Mouse (Mus musculus) gastrocnemius, postnatal 25 days (tissue): ENCODE results near the gene Plcb2. TPM values are rescaled to one million over a fixed set of nuclear protein-coding genes. Genes with fewer than 3 reads are reported as not detected.

ENCODE experiments used
- DNase-seq: peaks from one replicate; pipeline ENCODE4 v3.0.0; 2022
- total RNA-seq, 2 experiments: library from RNA; stranded (reverse); gene quantifications; 1 replicate in 1 of 2; 2 replicates in 1 of 2; pipeline ENCODE4 v1.2.3; 2021

The Plcb2 gene
- total RNA-seq, 2 experiments from 2014 or later = 0.15 to 0.16 TPM

DNA sequence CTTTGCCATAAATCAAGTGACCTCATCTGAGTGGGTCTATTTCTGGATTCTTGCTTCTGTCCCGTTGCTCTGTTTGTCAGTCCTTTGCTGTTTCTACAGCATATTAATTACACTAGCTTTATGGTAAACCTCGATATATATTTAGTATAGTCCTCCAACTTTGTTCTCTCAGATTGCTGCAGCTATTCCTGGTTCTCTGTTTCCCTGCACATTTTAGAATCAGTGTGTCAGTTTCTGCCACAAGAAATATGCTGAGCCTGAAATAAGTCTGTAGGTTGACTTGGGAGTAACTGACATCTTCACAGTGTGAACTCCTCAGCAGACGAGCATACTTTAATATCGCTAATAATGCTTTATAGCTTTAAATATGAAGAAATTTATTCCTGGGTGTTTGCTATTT lies 43.1 kb downstream of the Plcb2 start:
- no peak for DNase-seq

DNA sequence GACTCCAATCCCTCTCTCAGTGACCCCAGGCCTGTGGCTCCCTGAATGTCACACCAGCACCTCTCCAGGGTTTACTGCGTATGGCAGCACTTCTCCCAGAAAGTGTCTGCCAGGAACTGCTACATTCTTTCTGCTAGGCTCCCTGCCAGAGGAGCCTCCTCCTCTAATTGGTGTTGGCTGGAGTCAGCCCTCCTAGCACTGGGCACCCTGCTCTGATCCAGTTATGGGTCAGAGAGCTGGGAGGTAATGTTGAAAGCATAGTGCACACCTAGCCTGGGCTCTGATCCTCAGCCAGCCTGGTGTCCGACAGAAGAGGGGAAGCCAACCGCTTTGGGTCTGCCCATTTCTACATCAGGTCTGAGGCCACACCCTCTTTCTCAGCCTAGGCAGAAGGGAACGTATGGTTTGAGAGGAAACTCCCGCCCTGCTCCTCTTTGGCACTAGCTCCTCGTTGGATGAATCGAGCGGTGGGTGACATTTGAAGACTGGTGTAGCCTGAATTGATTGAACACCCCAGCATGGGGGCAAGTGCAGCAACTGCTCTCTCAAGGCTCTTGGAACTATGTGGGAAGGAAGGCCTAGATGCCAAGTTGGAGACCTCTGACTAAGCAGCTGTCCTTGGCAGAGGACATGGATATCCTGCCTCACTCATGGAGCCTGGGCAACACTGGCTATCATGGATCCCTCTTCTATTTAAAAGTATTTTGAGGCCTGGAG lies 45.5 kb downstream of the Plcb2 start:
- DNase-seq = no peak

DNA sequence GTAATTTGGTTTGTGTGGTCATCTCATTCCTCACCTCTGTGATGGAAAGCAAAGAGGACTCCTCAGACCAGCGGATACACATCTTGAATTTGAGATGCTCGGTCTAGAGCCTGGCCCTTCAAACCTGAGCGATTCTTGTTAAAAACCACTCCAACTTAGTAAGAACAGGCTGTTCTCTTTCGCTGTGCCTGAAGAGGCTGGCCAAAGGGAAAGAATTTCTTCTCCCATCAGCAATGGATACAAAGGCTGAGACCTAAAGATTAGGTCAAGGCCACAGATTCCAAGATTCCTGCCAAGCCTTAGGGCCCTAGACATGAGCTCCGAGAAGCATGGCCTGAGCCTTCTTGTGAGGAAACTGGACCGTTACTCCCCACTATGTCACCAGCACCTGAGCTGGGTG lies 47.3 kb downstream of the Plcb2 start:
- no peak for DNase-seq

DNA sequence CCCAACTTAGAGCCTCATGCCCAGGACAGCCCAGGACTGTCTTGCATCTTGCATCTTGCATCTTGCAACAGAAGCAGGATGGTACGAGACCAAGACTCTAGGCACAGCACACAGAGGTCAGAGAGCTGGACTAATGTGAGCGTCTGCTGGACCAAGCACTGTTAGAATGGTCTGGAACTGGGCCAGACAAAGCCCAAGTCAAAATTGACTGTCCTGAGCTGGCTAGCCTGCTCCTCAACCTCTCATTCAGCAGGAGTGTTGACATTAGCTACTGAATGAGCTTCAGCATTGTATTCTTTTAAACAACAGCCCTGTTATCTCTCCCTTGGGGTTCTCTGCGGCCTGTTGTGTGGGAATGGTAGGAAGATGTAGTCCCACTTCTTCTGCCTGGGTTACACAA lies 48.7 kb downstream of the Plcb2 start:
- no peak for DNase-seq

DNA sequence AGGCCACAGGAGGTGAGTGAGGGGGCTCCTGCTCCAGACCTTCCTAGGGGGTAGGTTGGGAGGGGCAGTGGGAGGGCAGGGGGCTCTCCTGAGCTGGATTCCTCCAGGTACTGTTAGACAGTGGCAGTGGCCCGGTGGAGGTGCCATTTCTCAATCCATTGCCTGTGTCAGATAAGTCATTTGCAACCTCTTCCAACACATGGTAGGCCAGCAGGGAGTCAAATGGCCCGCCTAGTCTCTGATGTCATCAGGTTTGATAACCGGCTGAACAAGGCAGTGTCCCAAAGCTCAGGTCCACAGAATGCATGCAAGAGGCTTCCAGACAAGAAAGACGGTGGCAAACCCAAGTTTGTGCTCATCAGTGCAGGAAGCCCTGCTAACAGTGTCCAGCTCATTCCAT lies 50.4 kb downstream of the Plcb2 start:
- DNase-seq = no peak

DNA sequence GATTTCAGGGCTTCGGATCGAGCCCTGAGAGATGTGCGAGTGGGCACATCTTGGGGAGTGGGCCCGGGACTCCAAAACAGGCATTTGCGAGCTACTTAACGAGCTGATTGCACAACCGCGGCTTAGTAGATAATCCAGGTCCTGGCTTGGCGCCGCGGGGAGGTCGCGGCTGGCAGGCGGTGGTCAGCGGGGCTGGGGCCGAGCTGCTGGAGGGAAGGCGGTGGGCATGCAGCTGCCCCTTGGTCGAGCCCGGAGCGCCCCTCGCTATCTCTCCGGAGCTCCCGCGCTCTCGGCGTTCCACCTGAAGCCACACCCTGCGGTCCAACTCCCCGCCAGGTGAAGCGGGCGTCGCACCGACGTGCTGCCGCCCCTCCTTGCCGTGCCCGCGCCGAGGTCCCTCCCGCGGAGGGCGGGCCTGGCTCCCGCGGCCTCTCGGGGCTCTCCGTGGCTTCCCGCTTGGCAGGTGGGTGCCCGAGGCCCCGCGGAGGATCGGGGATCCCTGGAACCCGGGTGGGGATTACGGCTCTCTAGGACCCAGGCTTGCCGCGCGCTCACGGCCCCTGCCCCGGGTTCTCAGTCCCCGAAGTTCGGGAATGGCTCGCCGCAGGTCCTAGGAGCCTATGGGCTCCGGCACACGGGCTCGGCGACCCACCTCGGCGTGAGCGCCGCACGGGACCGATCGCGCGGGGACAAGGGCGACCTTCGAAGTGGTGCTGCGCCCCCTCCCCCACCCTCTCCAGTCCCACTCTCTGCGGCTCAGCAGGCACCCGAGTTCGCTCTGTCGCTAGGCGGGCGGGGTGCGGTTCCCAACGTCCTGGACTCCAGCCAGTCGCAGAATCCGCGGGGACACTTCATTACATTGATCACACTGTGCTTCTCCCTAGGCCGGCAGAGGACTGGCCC lies 51.1 kb downstream of the Plcb2 start:
- DNase-seq = no peak

DNA sequence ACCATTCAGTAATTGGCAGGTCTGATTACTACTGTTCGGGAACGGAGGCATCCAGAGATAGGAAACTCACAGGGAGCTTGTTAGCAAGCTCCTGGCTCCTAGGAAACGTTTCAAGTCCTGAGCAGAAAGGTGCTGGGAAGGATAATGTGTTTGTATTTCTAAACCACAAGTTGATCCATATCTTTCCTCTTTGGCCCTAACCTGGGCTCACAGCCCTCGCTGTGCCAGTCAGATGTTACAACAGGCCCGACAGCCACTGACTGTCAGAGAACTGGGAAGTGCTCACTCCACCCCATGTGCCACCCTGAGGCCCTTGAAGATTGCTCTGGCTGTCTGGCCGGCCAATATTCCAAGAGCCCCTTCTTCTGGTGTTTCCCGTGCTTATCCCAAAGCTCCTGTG lies 53.7 kb downstream of the Plcb2 start:
- no peak for DNase-seq

DNA sequence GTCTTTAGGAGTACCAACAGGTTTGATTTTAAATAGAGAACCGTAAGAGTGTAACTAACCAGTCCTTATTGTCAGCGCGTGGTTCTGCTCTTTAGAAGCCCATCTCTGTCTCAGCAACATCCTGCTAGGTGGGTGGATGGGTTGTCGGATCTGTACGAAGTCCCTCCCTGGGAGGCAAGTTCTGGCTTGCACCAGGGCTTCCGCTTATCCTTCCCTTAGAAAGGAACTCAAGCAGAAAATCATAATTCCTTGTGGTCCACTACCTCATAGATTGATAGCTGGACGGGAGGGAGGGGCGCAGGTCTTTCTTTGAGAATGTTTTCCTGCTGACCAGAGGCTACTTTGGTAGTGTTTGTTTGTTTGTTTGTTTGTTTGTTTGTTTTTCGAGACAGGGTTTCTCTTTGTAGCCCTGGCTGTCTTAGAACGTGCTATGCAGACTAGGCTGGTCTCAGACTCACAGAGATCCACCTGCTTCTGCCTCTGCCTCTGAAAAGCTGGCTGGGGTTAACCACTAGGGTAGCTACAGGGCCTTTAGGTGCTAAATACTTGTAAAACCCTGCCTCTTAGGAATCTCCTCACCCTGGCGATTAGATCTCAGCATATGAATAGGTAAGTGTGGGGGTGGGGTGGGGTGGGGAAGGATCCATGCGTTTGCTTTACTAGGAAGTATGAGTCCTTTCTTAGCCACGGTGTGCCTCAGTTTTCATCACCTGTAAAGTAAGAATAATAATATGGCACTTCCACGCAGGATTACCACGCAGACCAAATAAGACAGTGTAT lies 54.4 kb downstream of the Plcb2 start:
- no peak for DNase-seq

DNA sequence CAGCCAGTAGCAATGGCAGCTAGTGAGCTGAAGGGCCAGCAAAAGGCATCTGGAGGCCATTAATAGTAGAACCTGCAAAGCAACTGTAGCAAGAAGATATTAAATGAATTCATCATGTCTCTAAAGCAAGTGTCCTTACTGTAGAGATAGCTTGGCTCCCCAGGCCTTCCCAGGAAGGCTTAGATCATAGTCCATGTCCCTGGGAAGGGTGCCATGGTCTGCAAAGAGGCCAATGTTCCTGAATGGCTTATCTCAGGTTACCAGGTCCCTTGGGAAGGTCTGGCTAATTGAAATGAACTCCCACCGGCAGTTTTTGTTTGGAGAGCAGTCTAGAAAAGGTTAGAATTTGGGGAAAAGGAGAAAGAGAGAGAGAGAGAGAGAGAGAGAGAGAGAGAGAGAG lies 56.5 kb downstream of the Plcb2 start:
- DNase-seq = no peak

DNA sequence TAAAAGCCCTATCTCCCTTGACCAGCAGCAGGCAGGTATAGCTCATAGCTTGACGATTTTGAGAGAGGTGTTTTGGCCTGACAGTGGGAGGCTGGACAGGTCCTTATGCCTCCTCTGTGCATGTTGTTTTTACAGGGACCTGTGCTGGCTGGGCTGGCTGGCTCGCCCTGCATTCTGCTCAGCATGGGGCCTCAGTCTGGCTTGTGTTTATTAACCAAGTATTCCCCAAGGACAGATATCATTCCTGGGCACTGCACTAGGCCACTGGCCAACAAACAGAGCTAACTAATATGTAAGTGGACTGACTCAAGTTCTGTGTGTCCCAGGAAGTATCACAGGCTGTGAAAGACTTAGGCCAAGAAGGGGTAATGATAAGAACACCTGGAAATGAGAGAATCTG lies 58.5 kb downstream of the Plcb2 start:
- no peak for DNase-seq

DNA sequence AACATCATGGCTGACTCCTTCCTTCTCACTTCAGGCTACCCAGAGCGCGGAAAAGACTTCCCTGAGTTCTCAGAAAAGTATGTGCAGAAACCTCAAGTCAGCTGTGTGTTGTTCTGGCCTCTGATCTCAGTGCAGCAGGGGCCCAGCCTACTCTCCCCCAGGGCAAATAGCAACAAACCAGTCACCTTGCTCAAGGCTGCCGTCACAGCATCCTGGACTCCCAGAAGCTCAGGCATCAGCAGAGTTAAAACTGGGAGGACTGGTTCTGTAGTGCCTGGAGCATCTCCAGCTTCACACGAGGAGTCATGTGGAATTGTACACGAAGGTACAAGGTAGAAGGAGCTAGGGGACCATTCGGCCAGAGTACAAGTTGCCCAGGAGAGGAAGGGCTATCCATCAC lies 59.0 kb downstream of the Plcb2 start:
- no peak for DNase-seq

DNA sequence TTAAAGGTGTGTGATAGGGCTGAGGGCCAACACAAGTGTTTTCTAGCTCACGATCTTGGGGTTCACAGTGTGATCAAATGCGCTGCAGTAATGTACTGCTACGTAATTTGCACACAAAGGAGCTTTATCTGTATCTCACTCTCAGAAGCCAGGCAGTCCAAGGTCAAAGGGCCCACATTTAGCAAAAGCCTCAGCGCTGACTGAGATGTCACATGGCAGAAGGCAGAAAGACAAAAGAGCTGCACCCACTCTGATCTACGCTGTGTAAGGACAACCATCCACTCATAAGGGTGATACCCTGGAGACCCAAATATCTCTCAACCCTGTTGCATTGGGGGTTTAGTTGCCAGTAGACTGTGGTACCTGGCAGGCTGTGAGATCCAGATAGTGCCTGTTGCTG lies 61.1 kb downstream of the Plcb2 start:
- DNase-seq = no peak

DNA sequence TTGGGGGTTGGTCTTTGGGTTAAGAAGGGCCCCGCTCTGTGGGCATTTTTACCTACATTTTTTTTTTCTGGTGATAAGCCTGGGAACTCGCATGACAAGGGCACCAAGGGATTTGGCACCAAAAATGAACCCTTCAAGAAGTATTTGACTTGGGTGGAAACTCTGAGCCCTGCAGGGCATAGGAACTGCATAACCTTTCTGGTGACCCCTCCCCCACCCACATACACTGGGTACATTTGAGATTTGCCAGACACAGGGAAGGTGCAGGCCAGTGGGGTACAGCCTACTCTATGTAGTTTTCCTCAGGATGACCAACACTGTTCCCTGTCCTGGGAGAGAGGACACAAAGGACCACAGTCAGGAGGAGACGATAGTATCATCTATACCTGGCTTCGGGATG lies 62.6 kb downstream of the Plcb2 start:
- no peak for DNase-seq

DNA sequence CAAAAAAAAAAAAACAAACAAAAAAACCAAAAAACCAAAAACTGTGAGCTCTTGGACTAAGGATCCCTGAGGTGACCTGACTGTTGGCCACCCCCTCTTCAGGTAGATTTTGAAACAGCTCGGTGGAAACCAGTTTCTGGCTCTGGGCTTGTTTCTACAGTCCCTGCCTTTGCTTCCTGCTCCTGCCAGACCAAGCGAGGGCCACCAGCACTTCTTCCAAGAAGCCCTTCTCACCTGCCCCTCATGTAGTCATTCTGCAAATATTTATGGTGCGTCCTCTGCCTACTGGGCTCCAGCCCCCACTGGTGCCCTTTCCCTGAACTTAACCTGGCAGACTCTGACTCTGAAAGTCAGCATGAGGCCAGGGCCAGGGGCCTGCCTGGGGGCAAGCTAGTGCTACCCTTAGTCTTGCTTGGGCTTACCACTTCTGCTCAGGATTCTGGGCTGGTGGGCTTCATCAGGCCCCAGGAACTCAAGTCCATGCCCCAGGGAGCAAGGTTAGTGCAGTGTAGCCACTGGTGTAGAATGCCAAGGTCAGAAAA lies 63.2 kb downstream of the Plcb2 start:
- DNase-seq = no peak

DNA sequence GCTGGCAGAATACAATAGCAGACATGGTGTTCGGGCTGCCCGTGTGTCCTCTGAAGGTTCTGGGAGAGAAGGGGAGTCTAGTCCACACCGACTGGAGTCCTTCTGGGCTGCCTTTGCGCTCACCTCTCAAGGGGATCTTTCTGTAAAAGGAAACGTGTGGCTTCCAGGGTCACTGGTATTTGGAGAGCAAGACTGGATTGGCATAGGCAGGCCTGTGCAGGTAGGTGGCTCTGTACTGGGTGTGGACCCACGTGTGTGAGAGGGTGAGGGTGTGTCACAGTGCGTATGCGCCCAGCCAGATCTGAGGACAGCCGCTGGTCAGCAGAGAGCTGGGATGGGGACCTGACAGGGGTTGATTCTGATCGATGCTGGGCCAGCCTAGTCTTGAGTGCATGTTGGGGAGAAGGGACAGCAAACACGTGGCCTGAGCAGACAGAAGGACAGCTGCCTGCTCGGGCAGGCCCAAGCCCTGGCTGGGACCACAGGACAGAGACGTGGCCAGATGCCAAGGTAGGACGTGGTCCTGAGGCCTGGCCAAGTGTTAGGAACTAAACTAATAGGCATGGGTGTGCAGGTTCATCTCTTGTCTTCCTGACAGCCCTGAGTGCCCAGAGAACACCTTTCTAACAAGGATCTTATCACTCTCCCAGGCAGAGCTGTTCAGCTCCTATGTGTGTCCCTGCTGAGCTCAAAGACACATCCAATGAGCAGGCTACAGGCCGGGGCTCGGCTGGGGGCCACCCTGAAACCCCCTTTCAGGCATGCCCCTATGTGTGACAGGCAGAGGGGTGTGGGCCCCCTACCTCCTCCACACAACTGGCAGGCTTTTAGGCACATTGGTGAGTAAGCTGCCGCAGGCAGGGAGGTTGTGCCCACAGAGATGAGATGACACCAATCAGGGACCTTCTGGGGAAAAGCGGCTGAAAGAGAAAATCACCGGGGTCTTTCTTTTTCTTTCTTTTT lies 64.2 kb downstream of the Plcb2 start:
- DNase-seq = no peak

DNA sequence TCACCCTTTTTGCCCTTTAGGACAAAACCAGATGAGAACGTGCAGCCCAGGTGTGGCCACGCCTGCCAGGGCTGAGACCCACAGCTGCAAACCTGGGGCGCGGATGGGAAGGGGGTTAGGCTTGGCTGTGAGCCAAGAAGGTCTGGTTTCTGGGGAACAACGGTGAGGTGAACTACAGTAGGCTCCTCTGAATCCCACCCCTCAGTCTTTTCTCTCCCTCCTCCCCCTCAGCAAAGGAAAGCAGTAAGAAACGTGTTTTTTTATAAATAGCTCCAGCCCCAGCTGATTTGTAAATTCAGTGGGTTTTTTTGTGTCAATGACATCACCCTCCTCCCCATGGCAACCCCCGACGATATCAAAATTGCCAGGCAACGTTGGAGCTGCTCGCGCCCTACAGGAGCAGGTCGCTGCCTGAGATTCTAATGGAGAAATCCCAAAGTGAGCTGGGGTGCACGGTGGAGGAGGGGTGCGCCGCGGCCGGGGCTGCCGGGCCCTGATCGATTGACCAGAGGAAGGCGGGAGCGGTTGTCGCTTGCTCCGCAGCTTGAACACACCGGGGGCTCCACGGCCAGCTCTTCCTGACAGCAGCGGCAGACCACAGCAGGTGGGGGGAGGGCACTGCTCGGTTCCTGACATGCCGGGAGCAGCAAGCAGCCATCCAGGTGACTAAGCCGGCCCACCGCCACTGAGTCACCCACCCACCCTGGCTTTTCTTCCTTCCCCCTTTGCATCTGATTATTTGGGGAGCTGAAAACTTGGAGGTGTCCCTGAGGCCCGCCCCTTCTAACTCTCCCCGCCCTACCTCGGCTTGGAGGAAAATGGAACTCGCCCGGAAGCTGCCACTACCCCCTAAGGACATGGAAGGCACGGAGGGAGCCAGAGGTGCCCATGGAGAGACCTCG lies 65.1 kb downstream of the Plcb2 start, which contains the start of gene Pak6:
Gene Pak6, plus strand, starts transcription at position 402 of the 902 bp plus-strand sequence.
- DNase-seq = no peak

DNA sequence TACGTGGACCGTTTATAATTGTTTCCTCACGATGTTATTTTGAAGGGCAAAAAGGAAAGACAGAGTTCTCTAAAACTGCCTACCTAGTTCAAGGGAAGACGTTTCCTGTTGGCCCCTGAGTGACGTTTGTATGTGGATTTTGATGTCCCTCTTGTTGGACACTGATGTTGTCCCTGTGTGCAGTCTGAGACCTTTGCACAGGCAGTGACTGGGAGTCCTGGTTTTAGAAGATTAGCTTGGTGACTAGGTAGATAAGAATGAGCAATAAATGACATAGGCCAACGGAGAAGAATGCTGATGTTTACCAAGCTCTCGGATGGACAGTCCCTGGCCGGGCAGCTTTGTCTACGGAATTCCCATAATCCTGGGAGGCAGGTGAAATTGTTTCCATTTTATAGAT lies 66.3 kb downstream of the Plcb2 start:
- DNase-seq = no peak

DNA sequence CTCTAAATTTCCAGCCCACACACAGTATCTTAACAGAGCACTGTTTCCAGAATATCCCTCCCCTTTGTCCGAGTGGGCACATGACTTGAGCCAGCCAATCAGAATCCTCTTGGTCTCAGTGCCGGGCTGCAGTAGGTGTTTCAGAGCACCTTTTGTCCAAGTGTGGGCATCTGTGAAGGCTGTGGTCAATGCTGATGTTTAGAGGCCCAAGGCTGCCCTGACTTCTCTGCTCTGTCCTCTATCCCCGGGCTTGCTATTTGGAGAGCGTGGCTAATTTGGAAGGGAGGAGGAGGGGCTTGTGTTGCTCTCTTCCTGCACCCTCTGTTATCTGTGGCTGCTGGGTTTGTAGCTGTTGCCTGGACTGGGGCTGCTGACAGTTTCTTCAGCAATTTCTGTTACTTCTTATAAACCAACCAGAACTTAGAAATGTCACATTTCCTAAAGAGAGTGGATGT lies 68.2 kb downstream of the Plcb2 start:
- DNase-seq = no peak

DNA sequence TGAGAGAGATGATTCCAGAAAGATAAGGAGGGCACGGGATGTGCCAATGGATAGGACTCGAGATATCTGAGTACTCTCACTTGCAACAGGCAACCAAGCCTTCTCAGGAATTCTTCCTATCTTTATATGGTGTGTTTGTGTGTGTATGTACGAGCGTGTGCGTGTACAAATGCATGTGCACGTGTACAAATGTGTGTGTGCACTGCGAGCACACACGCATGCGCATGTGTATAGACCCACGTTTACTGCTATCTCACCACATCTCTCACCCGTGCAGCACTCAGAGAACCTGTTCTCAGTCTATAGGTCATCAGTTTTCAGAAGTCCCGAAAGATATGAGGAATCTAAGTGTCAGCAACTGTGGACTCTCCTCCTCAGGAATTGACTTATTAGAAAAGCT lies 68.7 kb downstream of the Plcb2 start:
- no peak for DNase-seq

DNA sequence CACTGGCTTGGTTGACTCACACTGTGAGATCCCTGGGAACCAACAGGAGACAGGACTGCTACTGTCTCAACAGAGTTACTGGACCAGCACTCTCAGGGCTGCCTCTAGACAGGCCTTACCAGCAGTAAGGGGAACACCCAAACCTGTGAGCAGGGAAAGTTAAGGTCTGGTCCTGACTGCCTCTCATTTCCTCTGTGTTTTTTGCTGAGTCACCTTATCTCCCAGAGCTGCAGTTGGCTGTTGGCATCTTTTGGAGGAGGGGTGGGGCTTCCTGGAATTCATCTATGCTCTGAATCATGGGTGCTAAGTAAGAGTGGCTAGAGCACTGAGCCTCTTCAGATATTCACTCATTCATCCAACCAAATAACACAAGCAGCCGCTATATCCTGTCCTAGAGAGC lies 69.2 kb downstream of the Plcb2 start:
- DNase-seq = no peak
